Mouse (Mus musculus) MEL (cell line): ENCODE data around the gene Mrpl1. TPM values are rescaled to one million over a fixed set of nuclear protein-coding genes. Genes with fewer than 3 reads are reported as not detected.

ENCODE experiments used
- DNase-seq: peaks from one replicate; pipeline ENCODE4 v3.0.0; 2011; ENCODE audit warnings: low read depth, low spot score
- H3K27ac ChIP-seq: 2 replicates; pipeline ENCODE4 v1.5.1; 2012; ENCODE audit warnings: low read depth, mild to moderate bottlenecking, control low read depth, low read length, moderate library complexity; ENCODE audit not compliant: control insufficient read depth
- H3K27me3 ChIP-seq, 2 experiments: fragments of 150-350 bp in 1 of 2; sonication (generic) in 1 of 2; 2 replicates each; pipeline ENCODE4 v1.6.1; 2012; ENCODE audit warnings: low read length in 2 of 2, mild to moderate bottlenecking in 2 of 2, improper control_type of control experiment in 1 of 2, moderate library complexity in 1 of 2; ENCODE audit not compliant: insufficient read depth in 2 of 2, control insufficient read depth in 1 of 2
- H3K36me3 ChIP-seq, 2 experiments: 2 replicates each; pipeline ENCODE4 v1.6.1; 2012 to 2014; ENCODE audit warnings: low read length in 2 of 2, improper control_type of control experiment in 1 of 2, inconsistent platforms in 1 of 2, mild to moderate bottlenecking in 1 of 2; ENCODE audit not compliant: insufficient read depth in 2 of 2, control insufficient read depth in 1 of 2
- H3K4me1 ChIP-seq, 2 experiments: fragments of 150-350 bp in 1 of 2; sonication (generic) in 1 of 2; 2 replicates each; pipeline ENCODE4 v1.6.1; 2012; ENCODE audit warnings: low read length in 2 of 2, improper control_type of control experiment in 1 of 2, mild to moderate bottlenecking in 1 of 2; ENCODE audit not compliant: insufficient read depth in 2 of 2, control insufficient read depth in 1 of 2
- H3K4me3 ChIP-seq, 2 experiments: fragments of 150-350 bp in 1 of 2; sonication (generic) in 1 of 2; 2 replicates each; pipeline ENCODE4 v1.5.1; 2012; ENCODE audit warnings: low read depth in 2 of 2, low read length in 2 of 2, mild to moderate bottlenecking in 2 of 2, moderate library complexity in 2 of 2, control low read depth in 1 of 2, improper control_type of control experiment in 1 of 2; ENCODE audit not compliant: control insufficient read depth in 1 of 2, insufficient read depth in 1 of 2
- H3K79me2 ChIP-seq: 2 replicates; pipeline ENCODE4 v1.6.1; 2012; ENCODE audit warnings: mild to moderate bottlenecking, low read length, moderate library complexity; ENCODE audit not compliant: control insufficient read depth, poor library complexity, insufficient read depth
- H3K9ac ChIP-seq: 2 replicates; pipeline ENCODE4 v1.6.1; 2012; ENCODE audit warnings: low read depth, mild to moderate bottlenecking, control low read depth, low read length, moderate library complexity; ENCODE audit not compliant: control insufficient read depth, poor library complexity, severe bottlenecking
- H3K9me3 ChIP-seq: fragments of 150-350 bp; sonication (generic); replicated peaks from 2 replicates; pipeline ENCODE4 v1.6.1; 2012; ENCODE audit warnings: mild to moderate bottlenecking, low read length, improper control_type of control experiment, moderate library complexity; ENCODE audit not compliant: insufficient read depth
- BHLHE40 ChIP-seq: IDR thresholded peaks from 2 replicates; pipeline ENCODE4 v1.6.1; 2012; ENCODE audit warnings: low read depth, mild to moderate bottlenecking, inconsistent platforms, low read length, improper control_type of control experiment, borderline replicate concordance
- CHD1 ChIP-seq: IDR thresholded peaks from 2 replicates; pipeline ENCODE4 v1.6.1; 2012; ENCODE audit warnings: low read depth, mild to moderate bottlenecking, inconsistent platforms, low read length, improper control_type of control experiment
- CHD2 ChIP-seq: IDR thresholded peaks from 2 replicates; pipeline ENCODE4 v1.6.1; 2011; ENCODE audit warnings: low read length, improper control_type of control experiment
- CTCF ChIP-seq, 3 experiments: IDR thresholded peaks in 2 of 3; conservative IDR thresholded peaks in 1 of 3; 2 replicates each; pipeline ENCODE4 v1.5.1; 2011 to 2012; ENCODE audit warnings: low read length in 3 of 3, low read depth in 2 of 3, mild to moderate bottlenecking in 2 of 3, improper control_type of control experiment in 1 of 3, inconsistent platforms in 1 of 3, mixed read lengths in 1 of 3, moderate library complexity in 1 of 3; ENCODE audit not compliant: control insufficient read depth in 1 of 3, insufficient read depth in 1 of 3, poor library complexity in 1 of 3, severe bottlenecking in 1 of 3
- E2F4 ChIP-seq: IDR thresholded peaks from 2 replicates; pipeline ENCODE4 v1.6.1; 2011; ENCODE audit warnings: low read depth, low read length, improper control_type of control experiment, borderline replicate concordance
- ELF1 ChIP-seq: IDR thresholded peaks from 2 replicates; pipeline ENCODE4 v1.6.1; 2014; ENCODE audit warnings: low read depth, mild to moderate bottlenecking, inconsistent platforms, low read length, improper control_type of control experiment, moderate library complexity
- EP300 ChIP-seq, 2 experiments: IDR thresholded peaks; 2 replicates each; pipeline ENCODE4 v1.6.1; 2011; ENCODE audit warnings: improper control_type of control experiment in 2 of 2, low read length in 2 of 2, low read depth in 1 of 2, mild to moderate bottlenecking in 1 of 2
- ETS1 ChIP-seq: IDR thresholded peaks from 2 replicates; pipeline ENCODE4 v1.6.1; 2012; ENCODE audit warnings: low read depth, mild to moderate bottlenecking, inconsistent platforms, low read length, improper control_type of control experiment, moderate library complexity
- GABPA ChIP-seq: IDR thresholded peaks from 2 replicates; pipeline ENCODE4 v1.6.1; 2012; ENCODE audit warnings: low read depth, mild to moderate bottlenecking, inconsistent platforms, low read length, improper control_type of control experiment, moderate library complexity
- GATA1 ChIP-seq: IDR thresholded peaks from 2 replicates; pipeline ENCODE4 v1.6.1; 2011; ENCODE audit warnings: low read depth, low read length, improper control_type of control experiment
- HCFC1 ChIP-seq: IDR thresholded peaks from 2 replicates; pipeline ENCODE4 v1.6.1; 2012; ENCODE audit warnings: low read depth, mild to moderate bottlenecking, inconsistent platforms, low read length, improper control_type of control experiment, moderate library complexity
- JUND ChIP-seq: IDR thresholded peaks from 2 replicates; pipeline ENCODE4 v1.6.1; 2011; ENCODE audit warnings: low read depth, mild to moderate bottlenecking, improper control_type of control experiment, low read length
- KAT2A ChIP-seq: conservative IDR thresholded peaks from 2 replicates; pipeline ENCODE4 v1.6.1; 2012; ENCODE audit warnings: low read depth, low read length, improper control_type of control experiment, inconsistent platforms
- MAFK ChIP-seq: IDR thresholded peaks from 2 replicates; pipeline ENCODE4 v1.6.1; 2011; ENCODE audit warnings: low read depth, mild to moderate bottlenecking, low read length, improper control_type of control experiment, borderline replicate concordance
- MAX ChIP-seq: IDR thresholded peaks from 2 replicates; pipeline ENCODE4 v1.6.1; 2011; ENCODE audit warnings: low read length, improper control_type of control experiment
- MAZ ChIP-seq: IDR thresholded peaks from 2 replicates; pipeline ENCODE4 v1.6.1; 2012; ENCODE audit warnings: low read depth, mild to moderate bottlenecking, inconsistent platforms, low read length, improper control_type of control experiment
- MEF2A ChIP-seq: IDR thresholded peaks from 2 replicates; pipeline ENCODE4 v1.6.1; 2014; ENCODE audit warnings: low read depth, mild to moderate bottlenecking, inconsistent platforms, low read length, improper control_type of control experiment; ENCODE audit not compliant: poor library complexity, insufficient replicate concordance, severe bottlenecking; ENCODE audit errors: extremely low read depth
- MXI1 ChIP-seq: IDR thresholded peaks from 2 replicates; pipeline ENCODE4 v1.6.1; 2011; ENCODE audit warnings: mild to moderate bottlenecking, low read depth, low read length, improper control_type of control experiment
- MYB ChIP-seq: IDR thresholded peaks from 2 replicates; pipeline ENCODE4 v1.6.1; 2011; ENCODE audit warnings: mild to moderate bottlenecking, low read depth, low read length, improper control_type of control experiment
- MYC ChIP-seq: IDR thresholded peaks from 2 replicates; pipeline ENCODE4 v1.6.1; 2011; ENCODE audit warnings: low read depth, mild to moderate bottlenecking, low read length, improper control_type of control experiment, moderate library complexity
- NELFE ChIP-seq: IDR thresholded peaks from 2 replicates; pipeline ENCODE4 v1.6.1; 2011; ENCODE audit warnings: low read depth, low read length, improper control_type of control experiment
- NRF1 ChIP-seq: IDR thresholded peaks from 2 replicates; pipeline ENCODE4 v1.6.1; 2014; ENCODE audit warnings: low read depth, mild to moderate bottlenecking, inconsistent platforms, low read length, improper control_type of control experiment, moderate library complexity; ENCODE audit not compliant: poor library complexity, insufficient read depth, severe bottlenecking
- POLR2A ChIP-seq, 2 experiments: IDR thresholded peaks; 2 replicates each; pipeline ENCODE4 v1.6.1; 2011 to 2012; ENCODE audit warnings: low read length in 2 of 2, mild to moderate bottlenecking in 2 of 2, control low read depth in 1 of 2, improper control_type of control experiment in 1 of 2, low read depth in 1 of 2, moderate library complexity in 1 of 2; ENCODE audit not compliant: control insufficient read depth in 1 of 2, insufficient read depth in 1 of 2, poor library complexity in 1 of 2
- POLR2AphosphoS2 ChIP-seq: IDR thresholded peaks from 2 replicates; pipeline ENCODE4 v1.6.1; 2011; ENCODE audit warnings: low read length, improper control_type of control experiment
- POLR2AphosphoS5 ChIP-seq: IDR thresholded peaks from 2 replicates; pipeline ENCODE4 v1.6.1; 2012; ENCODE audit warnings: low read depth, borderline replicate concordance, mild to moderate bottlenecking, inconsistent platforms, low read length, moderate library complexity, mixed read lengths
- RAD21 ChIP-seq: IDR thresholded peaks from 2 replicates; pipeline ENCODE4 v1.6.1; 2011; ENCODE audit warnings: mild to moderate bottlenecking, low read depth, low read length, improper control_type of control experiment
- RCOR1 ChIP-seq: IDR thresholded peaks from 2 replicates; pipeline ENCODE4 v1.6.1; 2012; ENCODE audit warnings: low read depth, mild to moderate bottlenecking, inconsistent platforms, low read length, improper control_type of control experiment
- SIN3A ChIP-seq: IDR thresholded peaks from 2 replicates; pipeline ENCODE4 v1.6.1; 2012; ENCODE audit warnings: low read length, improper control_type of control experiment, inconsistent platforms
- SMC3 ChIP-seq: IDR thresholded peaks from 2 replicates; pipeline ENCODE4 v1.6.1; 2011; ENCODE audit warnings: low read depth, low read length, improper control_type of control experiment
- TAL1 ChIP-seq: IDR thresholded peaks from 2 replicates; pipeline ENCODE4 v1.6.1; 2012; ENCODE audit warnings: mild to moderate bottlenecking, inconsistent platforms, low read length, moderate library complexity, mixed read lengths
- TBP ChIP-seq: IDR thresholded peaks from 2 replicates; pipeline ENCODE4 v1.8.0; 2011; ENCODE audit warnings: low read depth, low read length, improper control_type of control experiment
- TCF12 ChIP-seq: IDR thresholded peaks from 2 replicates; pipeline ENCODE4 v1.6.1; 2014; ENCODE audit warnings: low read depth, mild to moderate bottlenecking, inconsistent platforms, low read length, improper control_type of control experiment, moderate library complexity
- UBTF ChIP-seq: IDR thresholded peaks from 2 replicates; pipeline ENCODE4 v1.6.1; 2012; ENCODE audit warnings: low read depth, mild to moderate bottlenecking, inconsistent platforms, low read length, improper control_type of control experiment, moderate library complexity, borderline replicate concordance; ENCODE audit not compliant: insufficient read depth
- USF1 ChIP-seq: IDR thresholded peaks from 2 replicates; pipeline ENCODE4 v1.6.1; 2014; ENCODE audit warnings: low read depth, mild to moderate bottlenecking, inconsistent platforms, low read length, improper control_type of control experiment, moderate library complexity
- USF2 ChIP-seq, 2 experiments: IDR thresholded peaks; 2 replicates each; pipeline ENCODE4 v1.6.1; 2011 to 2012; ENCODE audit warnings: improper control_type of control experiment in 2 of 2, low read length in 2 of 2, borderline replicate concordance in 1 of 2, inconsistent platforms in 1 of 2, low read depth in 1 of 2, mild to moderate bottlenecking in 1 of 2; ENCODE audit not compliant: insufficient read depth in 1 of 2
- ZC3H11A ChIP-seq: IDR thresholded peaks from 2 replicates; pipeline ENCODE4 v1.6.1; 2012; ENCODE audit warnings: low read depth, mild to moderate bottlenecking, inconsistent platforms, low read length, improper control_type of control experiment
- ZKSCAN1 ChIP-seq: IDR thresholded peaks from 2 replicates; pipeline ENCODE4 v1.6.1; 2012; ENCODE audit warnings: low read depth, mild to moderate bottlenecking, inconsistent platforms, low read length, improper control_type of control experiment, moderate library complexity
- ZMIZ1 ChIP-seq: IDR thresholded peaks from 2 replicates; pipeline ENCODE4 v1.6.1; 2012; ENCODE audit warnings: low read depth, mild to moderate bottlenecking, inconsistent platforms, low read length, improper control_type of control experiment, moderate library complexity
- ZNF384 ChIP-seq: IDR thresholded peaks from 2 replicates; pipeline ENCODE4 v1.6.1; 2012; ENCODE audit warnings: low read depth, mild to moderate bottlenecking, inconsistent platforms, low read length, improper control_type of control experiment
- polyA plus RNA-seq, 2 experiments: library from polyadenylated mRNA; stranded (reverse) in 1 of 2; unstranded in 1 of 2; fragments of >175 nt in 1 of 2; fragments of >200 nt in 1 of 2; gene quantifications; 2 replicates each; pipeline versions ENCODE4 v1.2.1 to v1.2.4; 2012; ENCODE audit warnings: low replicate concordance in 2 of 2, low read depth in 1 of 2; ENCODE audit not compliant: insufficient read length in 2 of 2, insufficient read depth in 1 of 2, missing spikeins in 1 of 2
- total RNA-seq: library from RNA; depleted of rRNA; stranded (reverse); fragments of 300-350 nt; gene quantifications from 2 replicates; pipeline ENCODE4 v1.2.3, GENCODE M21; 2012

Mrpl1 gene
- total and polyA plus RNA-seq, 3 experiments: 22.0 to 26.2 TPM; not detected in 1

DNA sequence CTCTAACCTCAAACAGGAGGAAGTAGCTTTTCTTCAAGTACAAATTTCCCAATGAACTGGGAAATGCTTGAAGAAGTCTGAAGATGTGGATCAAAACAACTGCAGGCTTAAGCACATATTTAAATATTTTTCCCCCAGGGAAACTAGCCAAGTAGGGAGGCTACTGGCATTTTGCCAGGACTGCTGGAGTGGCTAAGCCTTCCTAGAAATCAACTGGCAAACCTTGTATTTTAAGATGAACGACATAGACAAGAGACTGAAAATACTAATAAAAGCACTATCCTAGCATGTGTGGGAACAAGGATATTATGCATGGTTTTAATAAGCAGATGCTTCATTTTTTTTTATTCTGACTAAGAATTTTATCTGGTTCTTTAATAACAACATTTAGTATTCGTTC lies 2.4 kb upstream of the Mrpl1 start:
- TF ChIP-seq ZNF384: peak; percentile 66
- no peak for TF ChIP-seq POLR2A (IDR thresholded peaks at IDR 0.05; ENCODE audit: control insufficient read depth in 1 of 2, insufficient read depth in 1 of 2, low read depth in 1 of 2, low read length in 2 of 2, poor library complexity in 1 of 2)
- TF ChIP-seq MXI1: no peak
- peak; percentile 58 for TF ChIP-seq GATA1
- TF ChIP-seq NRF1: no peak
- TF ChIP-seq MYC: no peak
- no peak for TF ChIP-seq CHD1
- TF ChIP-seq E2F4: no peak
- TF ChIP-seq GABPA: no peak
- TF ChIP-seq TAL1: no peak
- TF ChIP-seq RAD21: no peak
- no peak for TF ChIP-seq USF2 (IDR thresholded peaks at IDR 0.05; ENCODE audit: borderline replicate concordance in 1 of 2, insufficient read depth in 1 of 2, low read depth in 1 of 2, low read length in 2 of 2)
- TF ChIP-seq USF1: no peak
- peak; percentile 62 to 64; a peak in 3 of 4 replicates for TF ChIP-seq EP300 (IDR thresholded peaks at IDR 0.05; ENCODE audit: low read depth in 1 of 2, low read length in 2 of 2)
- no peak for TF ChIP-seq MEF2A
- no peak for TF ChIP-seq POLR2AphosphoS2
- no peak for TF ChIP-seq MAX
- no peak for TF ChIP-seq BHLHE40
- no peak for TF ChIP-seq ZMIZ1
- no peak for TF ChIP-seq KAT2A
- no peak for TF ChIP-seq RCOR1
- TF ChIP-seq HCFC1: no peak
- no peak for TF ChIP-seq POLR2AphosphoS5
- peak; percentile 69 for TF ChIP-seq SIN3A
- TF ChIP-seq CHD2: no peak
- TF ChIP-seq MYB: no peak
- no peak for TF ChIP-seq MAFK
- TF ChIP-seq ZKSCAN1: no peak
- no peak for TF ChIP-seq NELFE
- no peak for TF ChIP-seq TBP
- TF ChIP-seq TCF12: no peak
- no peak for TF ChIP-seq ZC3H11A
- no peak for TF ChIP-seq MAZ
- TF ChIP-seq ETS1: peak; percentile 75
- TF ChIP-seq SMC3: no peak
- TF ChIP-seq CTCF (IDR thresholded peaks at IDR 0.05 in 2 of 3, conservative IDR thresholded peaks at IDR 0.05 in 1 of 3; ENCODE audit: control insufficient read depth in 1 of 3, insufficient read depth in 1 of 3, low read depth in 2 of 3, low read length in 3 of 3, poor library complexity in 1 of 3, severe bottlenecking in 1 of 3): no peak
- no peak for TF ChIP-seq UBTF
- TF ChIP-seq JUND: no peak
- no peak for TF ChIP-seq ELF1
- TF ChIP-seq, all 39 proteins: peak for 5
- Histone ChIP-seq H3K4me1 (peaks cover 17 to 18% of the 10 kb centered on the region in 2 experiments), H3K27ac (peak overlapping the region; percentile 30; the same call in 1 of the 2 replicates), H3K4me3 (no peak overlapping the region), H3K27me3 (no peaks in the 10 kb centered on the region), H3K36me3 (peaks cover 0 to 53% of the 10 kb centered on the region in 2 experiments; a peak in 2 of 4 replicates), H3K9me3 (no peaks in the 10 kb centered on the region), H3K9ac (no peak overlapping the region), H3K79me2 (peaks cover 13% of the 10 kb centered on the region)
- peak; percentile 77 for DNase-seq
